Mouse (Mus musculus) embryonic facial prominence, embryonic 15.5 days (tissue): ENCODE results near the gene Nub1. TPM values are rescaled to one million over a fixed set of nuclear protein-coding genes. Genes with fewer than 3 reads are reported as not detected.

Experiments used
- ATAC-seq: fragments of 200-750 bp; cut with Nextera tagmentation; 2 replicates; pipeline ENCODE4 v1.8.0; 2017; ENCODE audit warnings: low read depth, moderate TSS enrichment; ENCODE audit not compliant: insufficient number of reproducible peaks, low FRiP score, low TSS enrichment
- H3K27ac ChIP-seq: fragments of 300-500 bp; sonication (generic); replicated peaks from 2 replicates; pipeline ENCODE4 v1.5.1; 2015; ENCODE audit warnings: mild to moderate bottlenecking, inconsistent platforms
- H3K27me3 ChIP-seq: fragments of 300-500 bp; sonication (generic); 2 replicates; pipeline ENCODE4 v1.6.1; 2015; ENCODE audit warnings: inconsistent platforms
- H3K36me3 ChIP-seq: fragments of 300-500 bp; sonication (generic); 2 replicates; pipeline ENCODE4 v1.6.1; 2015; ENCODE audit warnings: mild to moderate bottlenecking, inconsistent platforms
- H3K4me1 ChIP-seq: fragments of 300-500 bp; sonication (generic); 2 replicates; pipeline ENCODE4 v1.6.1; 2015; ENCODE audit warnings: inconsistent platforms
- H3K4me2 ChIP-seq: fragments of 300-500 bp; sonication (generic); replicated peaks from 2 replicates; pipeline ENCODE4 v1.6.1; 2015; ENCODE audit warnings: mild to moderate bottlenecking, inconsistent platforms
- H3K4me3 ChIP-seq: fragments of 300-500 bp; sonication (generic); replicated peaks from 2 replicates; pipeline ENCODE4 v1.5.1; 2015; ENCODE audit warnings: mild to moderate bottlenecking, inconsistent platforms
- H3K9ac ChIP-seq: fragments of 300-500 bp; sonication (generic); 2 replicates; pipeline ENCODE4 v1.6.1; 2015; ENCODE audit warnings: inconsistent platforms
- H3K9me3 ChIP-seq: fragments of 300-500 bp; sonication (generic); replicated peaks from 2 replicates; pipeline ENCODE4 v1.6.1; 2016; ENCODE audit warnings: inconsistent platforms
- WGBS: fragments of 180-500 bp; shearing (Covaris S2); methylation state at CpG from one replicate; pipeline ENCODE4 v1.1.7; 2015; 5-methylcytosine and 5-hydroxymethylcytosine counted together
- polyA plus RNA-seq: library from polyadenylated mRNA; unstranded; fragments of >200 nt; fragmentation: Nextera tagmentation; extraction: Ambion mirVana; gene quantifications from 2 replicates; pipeline ENCODE4 v1.2.1, GENCODE M21; 2015

The Nub1 gene
- polyA plus RNA-seq, 1 experiment from 2014 or later = 34.4 TPM

GRCm38 (mm10) chr5:24726901-24727836, 41.8 kb downstream of the Nub1 start:
- Histone ChIP-seq H3K27me3 (no peaks in the 10 kb centered on the region), H3K9ac (no peak overlapping the region), H3K27ac (no peak overlapping the region), H3K4me3 (no peak overlapping the region), H3K4me2 (no peak overlapping the region), H3K9me3 (no peaks in the 10 kb centered on the region), H3K36me3 (0 out of 2 replicates have a peak, but pooled peaks cover 3% of the 10 kb centered on the region), H3K4me1 (peaks cover 70% of the 10 kb centered on the region)
- no peak for ATAC-seq
- 64% methylated on average over 12 of the region's 12 CpGs for whole genome bisulfite sequencing

GRCm38 (mm10) chr5:24729797-24730487, 44.6 kb downstream of the Nub1 start:
- Histone ChIP-seq H3K27me3 (no peaks in the 10 kb centered on the region), H3K4me3 (peak overlapping the region; percentile 71), H3K4me1 (peaks cover 71% of the 10 kb centered on the region), H3K36me3 (no peaks in the 10 kb centered on the region), H3K9me3 (no peaks in the 10 kb centered on the region), H3K9ac (peak overlapping the region; percentile 65), H3K27ac (peak overlapping the region; percentile 87), H3K4me2 (peak overlapping the region; percentile 91)
- WGBS = under 1% methylated on average over 49 of the region's 49 CpGs
- peak; percentile 6; the same call in 1 of the 2 replicates for ATAC-seq

- H3K4me2 ChIP-seq = peak within 1 kb of the TSS; percentile 91
- peak within 1 kb of the TSS; percentile 65 for H3K9ac ChIP-seq
- no peaks in the 10 kb centered on the region for H3K27me3 ChIP-seq
- H3K4me1 ChIP-seq = peaks cover 65% of the 10 kb centered on the region
- peak within 1 kb of the TSS; percentile 87 for H3K27ac ChIP-seq
- peak; percentile 69 for ATAC-seq
- peak within 1 kb of the TSS; percentile 71 for H3K4me3 ChIP-seq
- H3K36me3 ChIP-seq = no peaks in the 10 kb centered on the region
- 0% methylated on average over 23 of the region's 23 CpGs for WGBS
- no peaks in the 10 kb centered on the region for H3K9me3 ChIP-seq
Observed at GRCm38 (mm10) chr5:24730488-24730871, 45.1 kb downstream of the Nub1 start, which contains the start of gene Wdr86. Gene Wdr86, minus strand, starts transcription at chr5:24730727.

GRCm38 (mm10) chr5:24730986-24731385, 45.7 kb downstream of the Nub1 start:
- Histone ChIP-seq H3K27me3 (no peaks in the 10 kb centered on the region), H3K4me3 (peak overlapping the region; percentile 71), H3K27ac (peak overlapping the region; percentile 87), H3K36me3 (no peaks in the 10 kb centered on the region), H3K4me2 (peak overlapping the region; percentile 91), H3K4me1 (peaks cover 60% of the 10 kb centered on the region), H3K9ac (peak overlapping the region; percentile 65), H3K9me3 (no peaks in the 10 kb centered on the region)
- WGBS = 3% methylated on average over 15 of the region's 15 CpGs
- ATAC-seq = peak; percentile 71; the same call in 1 of the 2 replicates

DNA sequence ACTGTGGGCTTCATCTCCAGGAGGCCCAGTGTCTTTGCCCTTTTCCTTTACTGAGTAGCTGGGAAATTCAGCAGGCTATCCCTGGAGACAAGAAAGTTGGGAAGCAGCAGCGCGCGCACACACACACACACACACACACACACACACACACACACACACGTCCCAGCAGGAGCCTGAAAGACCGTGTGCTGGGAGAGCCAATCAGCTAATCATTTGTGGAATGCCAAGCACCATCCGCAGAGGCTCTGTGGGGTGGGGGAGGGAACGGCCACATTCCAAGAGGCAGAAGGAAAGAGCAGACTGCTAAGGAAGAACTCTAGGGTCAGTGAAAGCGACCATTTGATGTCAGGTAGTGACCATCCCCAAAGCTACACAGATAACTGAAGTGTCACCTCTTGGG, 47.8 kb downstream of the Nub1 start:
- no peak overlapping the region for H3K4me2 ChIP-seq
- peak; percentile 65 for ATAC-seq
- H3K4me1 ChIP-seq = peaks cover 48% of the 10 kb centered on the region
- no peaks in the 10 kb centered on the region for H3K36me3 ChIP-seq
- no peaks in the 10 kb centered on the region for H3K9me3 ChIP-seq
- H3K4me3 ChIP-seq = no peak overlapping the region
- no peak overlapping the region for H3K9ac ChIP-seq
- peak overlapping the region; percentile 72; the same call in 1 of the 2 replicates for H3K27ac ChIP-seq
- WGBS = 2% methylated on average over 8 of the region's 8 CpGs
- H3K27me3 ChIP-seq = no peaks in the 10 kb centered on the region

DNA sequence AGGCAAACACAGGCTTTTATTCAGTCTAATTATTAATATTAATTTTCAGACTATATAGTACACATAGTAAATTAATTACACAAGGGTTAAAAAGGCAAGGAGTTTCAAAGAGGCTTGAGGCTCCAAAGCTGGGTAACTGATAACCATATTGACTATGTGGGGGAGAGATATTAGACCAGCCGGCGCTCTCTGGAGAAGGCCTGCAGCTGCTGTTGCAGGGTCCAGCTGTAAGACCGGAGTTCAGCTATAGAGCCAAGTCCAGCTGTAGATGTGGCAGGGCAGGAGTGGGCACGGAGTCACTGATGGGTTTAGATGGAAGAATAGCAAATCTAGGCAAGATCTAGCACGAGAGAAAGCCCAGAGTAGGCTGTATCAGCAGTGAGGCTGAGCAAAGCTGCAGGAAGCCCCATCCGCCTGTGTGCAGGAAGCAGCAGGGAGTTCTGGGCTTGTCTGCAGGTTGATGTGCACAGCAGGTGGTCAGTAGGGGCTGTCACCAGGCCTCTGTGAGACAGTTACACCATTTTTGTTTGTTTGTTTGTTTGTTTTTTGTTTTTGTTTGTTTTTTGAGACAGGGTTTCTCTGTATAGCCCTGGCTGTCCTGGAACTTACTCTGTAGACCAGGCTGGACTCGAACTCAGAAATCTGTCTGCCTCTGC, 48.6 kb downstream of the Nub1 start:
- WGBS = 66% methylated on average over 7 of the region's 7 CpGs
- Histone ChIP-seq H3K4me3 (no peak overlapping the region), H3K4me1 (peaks cover 42% of the 10 kb centered on the region), H3K27me3 (no peaks in the 10 kb centered on the region), H3K9ac (no peak overlapping the region), H3K27ac (no peak overlapping the region), H3K4me2 (no peak overlapping the region), H3K9me3 (no peaks in the 10 kb centered on the region), H3K36me3 (no peaks in the 10 kb centered on the region)
- ATAC-seq = no peak

DNA sequence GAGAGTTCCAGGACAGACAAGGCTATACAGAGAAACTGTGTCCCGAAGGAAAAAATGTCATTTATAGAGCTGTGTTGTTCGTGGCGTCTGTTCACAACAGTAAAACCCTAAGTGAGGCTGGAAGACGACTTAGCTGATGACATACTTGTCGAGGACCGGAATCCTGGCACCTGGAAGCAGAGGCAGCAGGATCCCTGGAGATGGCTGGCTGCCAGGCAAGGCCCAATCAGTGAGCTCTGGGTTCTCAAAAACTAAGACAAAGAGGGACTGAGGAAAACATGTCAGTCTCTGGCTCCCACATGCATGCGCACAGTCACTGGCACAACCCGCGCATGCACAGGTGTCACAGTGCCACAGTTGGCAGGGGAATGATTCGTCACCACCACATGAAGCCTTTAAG, 52.3 kb downstream of the Nub1 start:
- Histone ChIP-seq H3K4me3 (no peak overlapping the region), H3K9me3 (no peaks in the 10 kb centered on the region), H3K4me2 (no peak overlapping the region), H3K9ac (no peak overlapping the region), H3K4me1 (peaks cover 36% of the 10 kb centered on the region), H3K27me3 (no peaks in the 10 kb centered on the region), H3K36me3 (no peaks in the 10 kb centered on the region), H3K27ac (no peak overlapping the region)
- no peak for ATAC-seq
- 90% methylated on average over 10 of the region's 10 CpGs for WGBS

- no peak overlapping the region for H3K27ac ChIP-seq
- H3K9me3 ChIP-seq = no peaks in the 10 kb centered on the region
- no peak overlapping the region for H3K9ac ChIP-seq
- peaks cover 28% of the 10 kb centered on the region for H3K4me1 ChIP-seq
- H3K27me3 ChIP-seq = no peaks in the 10 kb centered on the region
- no peaks in the 10 kb centered on the region for H3K36me3 ChIP-seq
- no peak for ATAC-seq
- 65% methylated on average over 1 of the region's 1 CpGs for WGBS
- H3K4me3 ChIP-seq = no peak overlapping the region
- H3K4me2 ChIP-seq = no peak overlapping the region
Observed at GRCm38 (mm10) chr5:24738517-24738916, 53.2 kb downstream of the Nub1 start.

- Histone ChIP-seq H3K4me2 (no peak overlapping the region), H3K4me1 (peaks cover 28% of the 10 kb centered on the region), H3K9ac (no peak overlapping the region), H3K9me3 (no peaks in the 10 kb centered on the region), H3K36me3 (no peaks in the 10 kb centered on the region), H3K27me3 (no peaks in the 10 kb centered on the region), H3K4me3 (no peak overlapping the region), H3K27ac (no peak overlapping the region)
- no peak for ATAC-seq
- WGBS = 48% methylated on average over 15 of the region's 15 CpGs
Observed at GRCm38 (mm10) chr5:24739141-24739753, 53.9 kb downstream of the Nub1 start.

GRCm38 (mm10) chr5:24741172-24741885, 56.0 kb downstream of the Nub1 start:
- Histone ChIP-seq H3K27me3 (no peaks in the 10 kb centered on the region), H3K9ac (peak overlapping the region; percentile 26; the same call in 1 of the 2 replicates), H3K4me2 (no peak overlapping the region), H3K4me1 (peaks cover 28% of the 10 kb centered on the region), H3K4me3 (no peak overlapping the region), H3K27ac (peak overlapping the region; percentile 77), H3K9me3 (no peaks in the 10 kb centered on the region), H3K36me3 (no peaks in the 10 kb centered on the region)
- ATAC-seq = peak; percentile 82; the same call in 1 of the 2 replicates
- 20% methylated on average over 15 of the region's 15 CpGs for WGBS
